Mouse (Mus musculus): ENCODE measurements around the gene E030025P04Rik.

Gene E030025P04Rik

GRCm38 (mm10) chr11:109144236-109144635, at the start of gene E030025P04Rik:
E030025P04Rik (minus strand) TSS chr11:109144369.
- no peak for DNase-seq (ENCODE audit: extremely low read depth, insufficient read length, low spot score)

GRCm38 (mm10) chr11:109192673-109193557, 48.7 kb upstream of the E030025P04Rik start:
- DNase-seq (ENCODE audit: extremely low read depth, insufficient read length, low spot score), result peak; percentile 32

GRCm38 (mm10) chr11:109188235-109188634, 44.1 kb upstream of the E030025P04Rik start:
- no peak for DNase-seq (ENCODE audit: extremely low read depth, insufficient read length, low spot score)

GRCm38 (mm10) chr11:109187631-109188184, 43.5 kb upstream of the E030025P04Rik start:
- DNase-seq (ENCODE audit: extremely low read depth, insufficient read length, low spot score), result no peak

GRCm38 (mm10) chr11:109181118-109181517, 36.9 kb upstream of the E030025P04Rik start:
- DNase-seq (ENCODE audit: extremely low read depth, insufficient read length, low spot score), result no peak

GRCm38 (mm10) chr11:109180290-109180689, 36.1 kb upstream of the E030025P04Rik start:
- no peak for DNase-seq (ENCODE audit: extremely low read depth, insufficient read length, low spot score)

GRCm38 (mm10) chr11:109178788-109179518, 34.8 kb upstream of the E030025P04Rik start:
- DNase-seq (ENCODE audit: extremely low read depth, insufficient read length, low spot score), result no peak

- DNase-seq (ENCODE audit: extremely low read depth, insufficient read length, low spot score), result no peak
Observed at GRCm38 (mm10) chr11:109175376-109175969, 31.3 kb upstream of the E030025P04Rik start.

- DNase-seq (ENCODE audit: extremely low read depth, insufficient read length, low spot score), result no peak
Observed at GRCm38 (mm10) chr11:109172224-109172623, 28.1 kb upstream of the E030025P04Rik start.

- no peak for DNase-seq (ENCODE audit: extremely low read depth, insufficient read length, low spot score)
Observed at GRCm38 (mm10) chr11:109170771-109171170, 26.6 kb upstream of the E030025P04Rik start.

- DNase-seq (ENCODE audit: extremely low read depth, insufficient read length, low spot score), result no peak
Observed at GRCm38 (mm10) chr11:109157694-109158093, 13.5 kb upstream of the E030025P04Rik start.

GRCm38 (mm10) chr11:109144890-109145341, 747 bp upstream of the E030025P04Rik start:
- no peak for DNase-seq (ENCODE audit: extremely low read depth, insufficient read length, low spot score)

- DNase-seq (ENCODE audit: extremely low read depth, insufficient read length, low spot score), result peak; percentile 20
Observed at GRCm38 (mm10) chr11:109126482-109126881, 17.7 kb downstream of the E030025P04Rik start.

- DNase-seq (ENCODE audit: extremely low read depth, insufficient read length, low spot score), result no peak
Observed at GRCm38 (mm10) chr11:109125451-109125850, 18.7 kb downstream of the E030025P04Rik start.

- DNase-seq (ENCODE audit: extremely low read depth, insufficient read length, low spot score), result no peak
Observed at GRCm38 (mm10) chr11:109124284-109124683, 19.9 kb downstream of the E030025P04Rik start.

GRCm38 (mm10) chr11:109109826-109110346, 34.3 kb downstream of the E030025P04Rik start:
- no peak for DNase-seq (ENCODE audit: extremely low read depth, insufficient read length, low spot score)

GRCm38 (mm10) chr11:109109056-109109455, 35.1 kb downstream of the E030025P04Rik start:
- no peak for DNase-seq (ENCODE audit: extremely low read depth, insufficient read length, low spot score)

GRCm38 (mm10) chr11:109107518-109108205, 36.5 kb downstream of the E030025P04Rik start:
- DNase-seq (ENCODE audit: extremely low read depth, insufficient read length, low spot score), result no peak

- DNase-seq (ENCODE audit: extremely low read depth, insufficient read length, low spot score), result no peak
Observed at GRCm38 (mm10) chr11:109106751-109107150, 37.4 kb downstream of the E030025P04Rik start.

- no peak for DNase-seq (ENCODE audit: extremely low read depth, insufficient read length, low spot score)
Observed at GRCm38 (mm10) chr11:109106181-109106580, 38.0 kb downstream of the E030025P04Rik start.

Measured in 3134 (cell line).